Mouse (Mus musculus) neural tube, embryonic 13.5 days (tissue): ENCODE results near the gene Smpd4. TPM values are rescaled to one million over a fixed set of nuclear protein-coding genes. Genes with fewer than 3 reads are reported as not detected.

Experiments used
- ATAC-seq: fragments of 200-750 bp; cut with Nextera tagmentation; 2 replicates; pipeline ENCODE4 v1.8.0; 2017; ENCODE audit warnings: low read depth, mild to moderate bottlenecking, moderate TSS enrichment, moderate library complexity
- H3K27ac ChIP-seq: fragments of 300-500 bp; sonication (generic); replicated peaks from 2 replicates; pipeline ENCODE4 v1.5.1; 2015; ENCODE audit warnings: moderate library complexity, mild to moderate bottlenecking, inconsistent platforms
- H3K27me3 ChIP-seq: fragments of 300-500 bp; sonication (generic); 2 replicates; pipeline ENCODE4 v1.6.1; 2015; ENCODE audit warnings: mild to moderate bottlenecking, inconsistent platforms
- H3K36me3 ChIP-seq: fragments of 300-500 bp; sonication (generic); 2 replicates; pipeline ENCODE4 v1.6.1; 2015; ENCODE audit warnings: mild to moderate bottlenecking, inconsistent platforms
- H3K4me1 ChIP-seq: fragments of 300-500 bp; sonication (generic); replicated peaks from 2 replicates; pipeline ENCODE4 v1.6.1; 2015; ENCODE audit warnings: inconsistent platforms
- H3K4me2 ChIP-seq: fragments of 300-500 bp; sonication (generic); 2 replicates; pipeline ENCODE4 v1.6.1; 2015; ENCODE audit warnings: inconsistent platforms, mild to moderate bottlenecking, moderate library complexity
- H3K4me3 ChIP-seq: fragments of 300-500 bp; sonication (generic); 2 replicates; pipeline ENCODE4 v1.5.1; 2015; ENCODE audit warnings: mild to moderate bottlenecking, inconsistent platforms
- H3K9ac ChIP-seq: fragments of 300-500 bp; sonication (generic); 2 replicates; pipeline ENCODE4 v1.6.1; 2015; ENCODE audit warnings: moderate library complexity, mild to moderate bottlenecking, inconsistent platforms
- H3K9me3 ChIP-seq: fragments of 300-500 bp; sonication (generic); 2 replicates; pipeline ENCODE4 v1.6.1; 2016; ENCODE audit warnings: inconsistent platforms
- WGBS: fragments of 180-500 bp; shearing (Covaris S2); methylation state at CpG from one replicate; pipeline ENCODE4 v1.1.7; 2015; 5-methylcytosine and 5-hydroxymethylcytosine counted together
- polyA plus RNA-seq: library from polyadenylated mRNA; unstranded; fragments of >200 nt; fragmentation: Nextera tagmentation; extraction: Ambion mirVana; gene quantifications from 2 replicates; pipeline ENCODE4 v1.2.1, GENCODE M21; 2015

The Smpd4 gene
- polyA plus RNA-seq, 1 experiment from 2014 or later = 23.4 TPM

- no peak overlapping the region for H3K27ac ChIP-seq
- 94% methylated on average over 9 of the region's 9 CpGs for WGBS
- H3K4me3 ChIP-seq = no peak overlapping the region
- no peak overlapping the region for H3K4me2 ChIP-seq
- no peaks in the 10 kb centered on the region for H3K27me3 ChIP-seq
- no peak overlapping the region for H3K9ac ChIP-seq
- no peaks in the 10 kb centered on the region for H3K4me1 ChIP-seq
- no peak for ATAC-seq
- H3K9me3 ChIP-seq = no peaks in the 10 kb centered on the region
- peaks cover 70% of the 10 kb centered on the region for H3K36me3 ChIP-seq
Measured at GRCm38 (mm10) chr16:17640706-17641105, 21.6 kb downstream of the Smpd4 start.

DNA sequence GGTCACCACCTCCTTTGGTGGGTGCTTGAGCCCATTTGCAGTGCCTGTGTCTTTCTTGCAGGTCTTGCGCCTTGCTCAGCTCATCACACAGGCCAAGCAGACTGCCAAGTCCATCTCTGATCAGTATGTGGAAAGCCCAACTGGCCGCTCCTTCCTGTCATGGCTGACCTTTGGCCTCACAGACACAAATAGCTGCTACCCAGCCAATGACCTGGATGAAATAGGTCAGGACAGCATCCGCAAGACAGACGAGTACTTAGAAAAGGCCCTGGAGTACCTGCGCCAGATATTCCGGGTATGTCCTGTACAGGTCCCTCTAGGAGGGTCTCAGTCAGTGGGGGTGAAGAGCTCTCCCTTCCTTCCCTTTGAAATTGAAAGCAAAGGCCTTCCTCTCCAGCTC lies 22.1 kb downstream of the Smpd4 start:
- no peak overlapping the region for H3K4me3 ChIP-seq
- no peak overlapping the region for H3K27ac ChIP-seq
- H3K9me3 ChIP-seq = no peaks in the 10 kb centered on the region
- peaks cover 65% of the 10 kb centered on the region for H3K36me3 ChIP-seq
- no peak overlapping the region for H3K9ac ChIP-seq
- peaks cover 4% of the 10 kb centered on the region; the same call in 1 of the 2 replicates for H3K4me1 ChIP-seq
- WGBS = 82% methylated on average over 6 of the region's 6 CpGs
- no peaks in the 10 kb centered on the region for H3K27me3 ChIP-seq
- ATAC-seq = no peak
- H3K4me2 ChIP-seq = no peak overlapping the region

DNA sequence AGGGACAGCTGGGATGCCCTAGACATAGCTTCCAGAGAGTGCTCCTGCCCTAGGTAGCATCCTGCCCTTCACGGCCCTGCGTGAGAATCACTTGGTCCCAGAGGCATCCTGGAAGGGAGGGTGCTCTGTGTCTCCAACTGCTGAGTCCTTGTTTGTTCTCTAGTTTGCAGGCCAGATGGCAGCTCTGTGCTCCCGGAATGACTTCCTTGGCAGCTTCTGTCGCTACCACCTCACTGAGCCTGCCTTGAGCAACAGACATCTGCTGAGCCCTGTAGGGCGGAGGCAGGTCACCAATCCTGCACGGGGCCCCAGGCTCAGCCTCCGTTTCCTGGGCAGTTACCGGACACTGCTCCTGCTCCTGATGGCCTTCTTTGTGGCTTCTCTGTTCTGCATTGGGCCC lies 23.2 kb downstream of the Smpd4 start:
- Histone ChIP-seq H3K9me3 (no peaks in the 10 kb centered on the region), H3K27me3 (no peaks in the 10 kb centered on the region), H3K36me3 (peaks cover 62% of the 10 kb centered on the region), H3K4me3 (no peak overlapping the region), H3K27ac (no peak overlapping the region), H3K4me2 (no peak overlapping the region), H3K9ac (no peak overlapping the region), H3K4me1 (peaks cover 13% of the 10 kb centered on the region)
- WGBS = 82% methylated on average over 8 of the region's 8 CpGs
- ATAC-seq = no peak

GRCm38 (mm10) chr16:17643437-17643990 lies 24.4 kb downstream of the Smpd4 start:
- Histone ChIP-seq H3K4me2 (no peak overlapping the region), H3K27ac (no peak overlapping the region), H3K4me1 (peaks cover 16% of the 10 kb centered on the region), H3K36me3 (peaks cover 51% of the 10 kb centered on the region), H3K9ac (no peak overlapping the region), H3K4me3 (no peak overlapping the region), H3K27me3 (no peaks in the 10 kb centered on the region), H3K9me3 (no peaks in the 10 kb centered on the region)
- ATAC-seq = no peak
- WGBS = 93% methylated on average over 4 of the region's 4 CpGs

DNA sequence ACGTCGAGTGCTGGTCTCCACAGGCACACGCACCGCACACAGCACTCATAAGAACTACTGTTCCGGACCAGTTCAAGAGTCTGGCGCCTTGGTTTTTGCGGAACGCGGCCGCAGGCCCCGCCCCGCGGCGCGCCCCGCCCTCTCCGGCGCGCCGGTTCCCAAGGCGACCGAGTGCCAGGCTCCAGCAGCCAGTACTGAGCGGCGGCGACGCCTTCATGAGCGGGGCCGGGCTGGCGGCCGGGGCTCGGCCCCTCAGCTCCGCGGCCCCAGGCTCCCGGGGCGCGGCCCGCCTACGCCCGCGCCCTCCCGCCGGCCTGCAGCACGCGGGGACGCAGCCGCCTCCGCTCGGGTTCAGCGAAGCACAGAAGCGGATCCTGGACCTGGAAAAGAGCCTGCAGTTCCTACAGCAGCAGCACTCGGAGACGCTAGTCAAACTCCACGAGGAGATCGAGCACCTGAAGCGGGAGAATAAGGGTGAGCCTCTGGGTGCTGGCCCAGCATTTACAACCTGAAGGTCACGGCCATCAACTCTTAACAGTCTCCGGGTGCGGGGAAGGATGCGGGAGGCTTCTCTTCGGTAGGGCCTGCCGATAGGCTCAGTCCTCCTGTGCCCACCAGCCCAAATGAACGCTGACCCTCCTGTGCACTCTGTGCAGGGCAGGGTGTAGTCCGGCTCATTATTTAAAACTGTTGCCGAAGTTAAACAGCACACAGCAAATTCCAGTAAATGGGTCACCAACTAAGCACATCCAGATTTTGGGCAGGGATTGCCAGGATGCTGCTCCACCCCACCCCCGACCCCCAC lies 27.4 kb downstream of the Smpd4 start, which contains the start of gene Ccdc74a:
Gene Ccdc74a (plus strand): TSS at position 161 of the 805 bp plus-strand sequence.
- WGBS = 2% methylated on average over 65 of the region's 65 CpGs
- Histone ChIP-seq H3K4me1 (peaks cover 16% of the 10 kb centered on the region), H3K9ac (peak within 1 kb of the TSS; percentile 73), H3K4me3 (peak within 1 kb of the TSS; percentile 55), H3K27ac (peak within 1 kb of the TSS; percentile 55; the same call in 1 of the 2 replicates), H3K4me2 (peak within 1 kb of the TSS; percentile 76), H3K27me3 (no peaks in the 10 kb centered on the region), H3K36me3 (peaks cover 44% of the 10 kb centered on the region), H3K9me3 (no peaks in the 10 kb centered on the region)
- peak; percentile 96 for ATAC-seq

GRCm38 (mm10) chr16:17647156-17647555 lies 28.0 kb downstream of the Smpd4 start:
- Histone ChIP-seq H3K4me3 (peak overlapping the region; percentile 55; the same call in 1 of the 2 replicates), H3K9ac (peak overlapping the region; percentile 73), H3K27ac (no peak overlapping the region), H3K36me3 (peaks cover 46% of the 10 kb centered on the region), H3K27me3 (no peaks in the 10 kb centered on the region), H3K9me3 (no peaks in the 10 kb centered on the region), H3K4me2 (peak overlapping the region; percentile 76), H3K4me1 (peaks cover 16% of the 10 kb centered on the region)
- ATAC-seq = peak; percentile 40; the same call in 1 of the 2 replicates
- WGBS = 13% methylated on average over 1 of the region's 1 CpGs

DNA sequence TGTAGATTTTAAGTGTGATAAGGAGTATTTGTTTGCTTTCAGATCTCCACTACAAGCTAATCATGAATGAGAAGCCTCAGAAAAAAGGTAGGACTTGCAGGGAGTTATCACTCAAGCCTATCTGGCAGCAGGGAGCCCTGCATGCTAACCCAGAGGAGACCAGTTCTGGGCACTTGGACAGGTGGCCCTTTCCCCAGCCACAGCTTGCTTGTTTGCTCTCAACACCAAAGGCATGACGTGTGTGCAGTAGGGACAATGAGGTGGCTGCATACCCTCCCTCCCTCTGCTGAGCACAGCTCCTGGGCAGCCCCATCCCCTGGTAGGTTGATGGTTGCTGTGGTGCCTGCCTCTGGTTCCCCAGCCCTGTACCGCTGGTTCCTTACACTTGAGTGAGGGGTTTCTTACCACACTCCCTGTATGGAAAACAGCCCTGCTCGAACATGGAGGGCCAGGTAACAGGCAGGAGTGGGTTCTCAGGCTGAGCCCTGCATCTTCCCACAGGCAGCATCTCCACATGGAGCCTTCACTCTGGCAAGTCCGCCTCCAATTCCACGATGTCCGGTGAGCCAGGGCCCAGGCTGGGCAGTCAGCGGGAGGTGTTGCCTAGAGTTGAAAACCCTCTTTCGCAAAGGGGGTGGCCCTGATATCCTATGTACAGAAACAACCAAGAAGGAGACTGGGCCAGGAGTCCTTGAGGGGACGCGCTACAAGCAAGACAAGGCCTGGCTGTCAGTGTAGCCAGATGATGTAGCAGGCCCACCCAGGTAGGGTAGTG lies 28.6 kb downstream of the Smpd4 start:
- H3K4me1 ChIP-seq = peaks cover 16% of the 10 kb centered on the region
- no peak for ATAC-seq
- no peak overlapping the region for H3K4me3 ChIP-seq
- H3K36me3 ChIP-seq = peaks cover 46% of the 10 kb centered on the region
- no peaks in the 10 kb centered on the region for H3K27me3 ChIP-seq
- H3K9ac ChIP-seq = no peak overlapping the region
- no peak overlapping the region for H3K27ac ChIP-seq
- H3K9me3 ChIP-seq = no peaks in the 10 kb centered on the region
- no peak overlapping the region for H3K4me2 ChIP-seq
- WGBS = 86% methylated on average over 10 of the region's 10 CpGs

DNA sequence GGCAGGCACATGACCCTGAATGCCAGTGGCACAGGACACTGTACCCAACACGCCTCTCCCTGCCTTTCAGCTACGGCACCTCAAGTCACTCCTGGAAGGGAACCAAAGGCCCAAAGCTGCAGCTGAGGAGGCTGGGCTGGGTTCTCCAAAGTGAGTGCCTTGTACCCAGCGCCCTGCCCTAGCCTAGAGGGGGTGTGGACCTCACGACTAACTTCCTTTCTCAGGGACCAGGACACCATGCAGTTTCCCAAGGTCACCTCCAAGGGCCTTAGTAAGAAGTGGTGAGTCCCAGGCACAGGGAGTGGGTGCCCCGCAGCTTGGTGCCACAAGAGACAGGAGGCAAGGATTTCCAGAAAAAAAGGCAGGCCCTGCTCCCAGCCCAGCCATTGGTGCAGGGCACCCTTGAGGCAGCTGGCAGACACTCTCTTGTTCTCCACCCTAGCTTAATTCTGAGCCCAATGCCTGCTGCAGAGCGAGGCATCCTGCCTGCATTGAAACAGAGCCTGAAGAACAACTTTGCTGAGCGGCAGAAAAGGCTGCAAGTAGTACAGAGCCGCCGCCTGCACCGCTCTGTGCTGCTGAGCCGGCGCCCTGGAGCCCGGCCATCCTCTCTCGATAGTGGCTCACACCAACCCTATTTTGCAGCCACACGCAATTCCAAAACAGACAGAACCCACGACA lies 30.9 kb downstream of the Smpd4 start:
- no peak for ATAC-seq
- 89% methylated on average over 16 of the region's 16 CpGs for WGBS
- H3K36me3 ChIP-seq = peaks cover 58% of the 10 kb centered on the region

DNA sequence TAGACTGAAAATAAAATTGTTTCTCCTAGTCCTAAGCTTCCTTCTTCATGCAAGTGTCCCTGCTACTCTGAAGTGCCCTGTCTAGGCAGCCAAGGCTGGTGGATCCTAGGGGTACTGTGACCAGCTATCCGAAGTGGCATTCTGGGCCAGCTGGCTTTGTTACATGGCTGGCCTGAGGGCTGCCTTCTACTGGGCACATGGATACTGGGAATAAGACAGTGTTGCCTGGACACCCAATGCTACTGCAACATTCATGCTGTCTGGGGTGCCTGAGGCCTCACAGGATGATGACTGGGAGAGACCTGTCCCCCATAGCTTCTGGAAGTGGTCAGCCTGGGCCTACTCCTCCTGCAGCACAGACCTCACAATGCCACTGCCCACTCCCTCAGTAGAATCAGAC lies 31.6 kb downstream of the Smpd4 start:
- Histone ChIP-seq H3K27me3 (no peaks in the 10 kb centered on the region), H3K4me1 (peaks cover 16% of the 10 kb centered on the region), H3K9ac (no peak overlapping the region), H3K9me3 (no peaks in the 10 kb centered on the region), H3K4me2 (no peak overlapping the region), H3K36me3 (peaks cover 65% of the 10 kb centered on the region), H3K4me3 (no peak overlapping the region), H3K27ac (no peak overlapping the region)
- WGBS = 73% methylated on average over 1 of the region's 1 CpGs
- no peak for ATAC-seq

More for the DNA sequence above, 30.9 kb downstream of the Smpd4 start:
- Histone ChIP-seq H3K4me1 (peaks cover 16% of the 10 kb centered on the region), H3K4me3 (no peak overlapping the region), H3K27ac (no peak overlapping the region), H3K4me2 (no peak overlapping the region), H3K27me3 (no peaks in the 10 kb centered on the region), H3K9ac (no peak overlapping the region), H3K9me3 (no peaks in the 10 kb centered on the region)

DNA sequence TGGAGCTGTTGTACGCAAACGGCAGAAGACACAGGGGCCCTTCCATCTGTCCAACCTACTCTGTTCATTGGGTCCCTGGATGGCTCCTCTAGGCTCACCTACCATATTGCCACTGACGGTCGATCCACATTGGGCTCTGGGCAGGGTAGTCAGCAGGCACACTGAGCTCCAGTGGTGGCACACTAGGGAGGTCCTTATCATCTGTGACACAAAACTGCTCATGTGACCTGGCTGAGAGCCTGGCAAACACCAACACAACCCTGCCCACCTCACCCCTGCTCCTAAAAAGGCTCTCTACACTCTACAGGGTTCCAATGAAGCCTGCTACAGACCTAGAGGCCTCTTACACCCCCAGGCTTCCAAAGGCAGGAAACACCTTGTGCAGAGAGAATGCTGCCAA lies 33.5 kb downstream of the Smpd4 start:
- no peak overlapping the region for H3K4me2 ChIP-seq
- 95% methylated on average over 4 of the region's 4 CpGs for WGBS

DNA sequence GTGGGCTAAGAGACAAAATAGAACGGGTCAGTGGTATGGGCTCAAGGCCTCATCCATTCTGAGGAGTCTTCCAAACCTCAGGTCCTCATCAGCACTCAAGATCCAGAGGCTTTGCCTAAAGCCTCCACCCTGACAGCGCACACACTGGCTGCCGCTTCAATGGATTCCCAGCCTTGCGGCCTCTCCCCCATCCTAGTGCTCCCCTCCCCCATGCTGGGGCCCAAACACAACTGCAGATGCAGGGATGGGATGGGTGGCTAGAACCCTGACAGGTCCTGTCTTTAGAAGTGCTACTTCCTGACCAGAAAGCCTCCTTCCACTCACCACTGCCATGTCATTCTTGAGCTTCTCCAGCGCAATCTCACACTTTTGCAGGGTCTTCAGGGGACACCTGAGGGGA lies 34.4 kb downstream of the Smpd4 start:
- peaks cover 91% of the 10 kb centered on the region for H3K36me3 ChIP-seq
- H3K4me1 ChIP-seq = no peaks in the 10 kb centered on the region
- WGBS = 94% methylated on average over 5 of the region's 5 CpGs
- no peak overlapping the region for H3K4me2 ChIP-seq
- no peak overlapping the region for H3K9ac ChIP-seq
- no peak overlapping the region for H3K4me3 ChIP-seq
- H3K27ac ChIP-seq = no peak overlapping the region
- no peaks in the 10 kb centered on the region for H3K27me3 ChIP-seq
- no peaks in the 10 kb centered on the region for H3K9me3 ChIP-seq
- no peak for ATAC-seq

More for the DNA sequence above, 33.5 kb downstream of the Smpd4 start:
- H3K27ac ChIP-seq = no peak overlapping the region
- H3K9me3 ChIP-seq = no peaks in the 10 kb centered on the region
- no peak for ATAC-seq
- H3K9ac ChIP-seq = no peak overlapping the region
- H3K27me3 ChIP-seq = no peaks in the 10 kb centered on the region
- 0 out of 2 replicates have a peak, but pooled peaks cover under 1% of the 10 kb centered on the region for H3K4me1 ChIP-seq
- H3K4me3 ChIP-seq = no peak overlapping the region
- peaks cover 81% of the 10 kb centered on the region for H3K36me3 ChIP-seq
